Mouse (Mus musculus): ENCODE measurements around the gene Acadl.

The Acadl gene

GRCm38 (mm10) chr1:66839135-66839534 is 23.9 kb downstream of the Acadl start:
- DNase-seq (ENCODE audit: low spot score in 2 of 2) = no peak

GRCm38 (mm10) chr1:66838184-66839042 is 24.7 kb downstream of the Acadl start:
- DNase-seq (ENCODE audit: low spot score in 2 of 2) = peak; percentile 56 to 75

GRCm38 (mm10) chr1:66837207-66837606 is 25.9 kb downstream of the Acadl start:
- DNase-seq (ENCODE audit: low spot score in 2 of 2) = no peak

GRCm38 (mm10) chr1:66832636-66833165 is 30.4 kb downstream of the Acadl start:
- DNase-seq (ENCODE audit: low spot score in 2 of 2) = no peak

- no peak for DNase-seq (ENCODE audit: low spot score in 2 of 2)
These were observed 31.1 kb downstream of the Acadl start for GRCm38 (mm10) chr1:66831824-66832600.

- no peak for DNase-seq (ENCODE audit: low spot score in 2 of 2)
These were observed 33.5 kb downstream of the Acadl start for GRCm38 (mm10) chr1:66829400-66830080.

- no peak for DNase-seq (ENCODE audit: low spot score in 2 of 2)
These were observed 41.1 kb downstream of the Acadl start for GRCm38 (mm10) chr1:66821966-66822365.

- no peak for DNase-seq (ENCODE audit: low spot score in 2 of 2)
These were observed 42.8 kb downstream of the Acadl start for GRCm38 (mm10) chr1:66820241-66820640.

- DNase-seq (ENCODE audit: low spot score in 2 of 2) = no peak
These were observed 45.2 kb downstream of the Acadl start for GRCm38 (mm10) chr1:66817865-66818315.

- peak; percentile 91 to 94 for DNase-seq (ENCODE audit: low spot score in 2 of 2)
These were observed 45.6 kb downstream of the Acadl start, which contains the start of gene Kansl1l for GRCm38 (mm10) chr1:66817453-66817839. TSS of gene Kansl1l (minus strand) at chr1:66817562.

- peak; percentile 89 to 93 for DNase-seq (ENCODE audit: low spot score in 2 of 2)
These were observed 46.1 kb downstream of the Acadl start for GRCm38 (mm10) chr1:66816837-66817452.

GRCm38 (mm10) chr1:66815941-66816777 is 46.9 kb downstream of the Acadl start:
- DNase-seq (ENCODE audit: low spot score in 2 of 2) = peak; percentile 13 to 31

- no peak for DNase-seq (ENCODE audit: low spot score in 2 of 2)
These were observed 48.3 kb downstream of the Acadl start for GRCm38 (mm10) chr1:66814756-66815155.

- DNase-seq (ENCODE audit: low spot score in 2 of 2) = no peak
These were observed 49.9 kb downstream of the Acadl start for GRCm38 (mm10) chr1:66813191-66813590.

- no peak for DNase-seq (ENCODE audit: low spot score in 2 of 2)
These were observed 56.3 kb downstream of the Acadl start for GRCm38 (mm10) chr1:66806821-66807220.

- DNase-seq (ENCODE audit: low spot score in 2 of 2) = no peak
These were observed 57.7 kb downstream of the Acadl start for GRCm38 (mm10) chr1:66805408-66805807.

GRCm38 (mm10) chr1:66804710-66805109 is 58.4 kb downstream of the Acadl start:
- no peak for DNase-seq (ENCODE audit: low spot score in 2 of 2)

GRCm38 (mm10) chr1:66797962-66798361 is 65.1 kb downstream of the Acadl start:
- no peak for DNase-seq (ENCODE audit: low spot score in 2 of 2)

- DNase-seq (ENCODE audit: low spot score in 2 of 2) = no peak
These were observed 70.1 kb downstream of the Acadl start for GRCm38 (mm10) chr1:66792838-66793466.

- no peak for DNase-seq (ENCODE audit: low spot score in 2 of 2)
These were observed 80.8 kb downstream of the Acadl start for GRCm38 (mm10) chr1:66782296-66782695.

All from spleen, postnatal 14 days (tissue).